Mouse (Mus musculus): Measurements from ENCODE around the gene Ifnl3. TPM values are rescaled to one million over a fixed set of nuclear protein-coding genes. Genes with fewer than 3 reads are reported as not detected.

Gene Ifnl3
- polyA plus RNA-seq, 1 experiment: not detected

DNA sequence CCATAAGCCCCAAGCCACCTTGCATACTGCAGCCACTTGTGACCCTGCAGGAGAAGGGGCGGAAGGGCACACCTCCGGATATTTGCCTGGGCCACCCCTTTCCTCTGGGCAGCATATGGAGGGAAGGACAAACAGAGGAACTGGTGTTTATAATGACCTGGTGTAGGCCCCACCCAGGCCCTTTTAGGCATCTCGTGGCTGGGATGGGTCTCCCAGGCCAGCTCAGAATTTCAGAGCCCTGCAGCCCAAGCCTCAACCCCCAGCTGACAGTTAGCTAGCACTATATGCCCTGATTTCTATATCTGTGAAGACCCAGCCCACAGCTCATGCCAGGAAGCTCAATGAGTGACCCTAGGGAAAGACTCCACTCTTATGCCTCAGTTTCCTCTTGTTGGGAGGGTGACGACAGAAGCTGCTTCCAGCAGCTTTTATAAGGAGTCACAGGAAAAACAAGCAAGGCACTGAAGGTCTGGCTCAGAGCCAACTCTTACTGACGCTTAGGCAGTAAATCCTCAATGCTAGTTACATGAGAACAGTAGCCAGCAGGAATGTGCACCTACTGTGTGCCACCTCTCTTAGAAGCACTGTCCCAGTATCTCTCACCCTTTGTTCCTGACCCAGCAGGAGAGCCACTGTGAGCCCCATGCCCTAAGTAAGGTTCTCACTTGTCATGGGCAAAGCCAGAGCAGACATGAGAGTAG, 48.5 kb downstream of the Ifnl3 start:
- TF ChIP-seq EP300 (IDR thresholded peaks at IDR 0.05; ENCODE audit: insufficient read depth, low read depth, low read length) (0 out of 2 replicates have a peak, but pooled peaks have one; percentile 27), POLR2A (IDR thresholded peaks at IDR 0.05; ENCODE audit: insufficient read depth, low read length) (no peak)
- no peak overlapping the region for H3K27ac ChIP-seq (ENCODE audit: insufficient read depth, low read length)
- peaks cover 21% of the 10 kb centered on the region for H3K36me3 ChIP-seq (ENCODE audit: control insufficient read depth, insufficient read depth, low read length, poor library complexity, severe bottlenecking)
- no peak overlapping the region for H3K9ac ChIP-seq (ENCODE audit: low read depth, poor library complexity, severe bottlenecking)
- no peaks in the 10 kb centered on the region for H3K27me3 ChIP-seq (ENCODE audit: control insufficient read depth, insufficient read depth, low read length, poor library complexity, severe bottlenecking)
- H3K4me3 ChIP-seq (ENCODE audit: low read depth, low read length): no peak overlapping the region
- peaks cover 3% of the 10 kb centered on the region for H3K4me1 ChIP-seq (ENCODE audit: control insufficient read depth, insufficient read depth, low read length)
- no peaks in the 10 kb centered on the region for H3K9me3 ChIP-seq (replicated peaks; ENCODE audit: control insufficient read depth, insufficient read depth, low read length, poor library complexity, severe bottlenecking)

GRCm38 (mm10) chr7:28572689-28573088, 50.1 kb downstream of the Ifnl3 start:
- Histone ChIP-seq H3K4me1 (ENCODE audit: control insufficient read depth, insufficient read depth, low read length) (peaks cover 12% of the 10 kb centered on the region), H3K27ac (ENCODE audit: insufficient read depth, low read length) (no peak overlapping the region), H3K4me3 (ENCODE audit: low read depth, low read length) (no peak overlapping the region), H3K27me3 (ENCODE audit: control insufficient read depth, insufficient read depth, low read length, poor library complexity, severe bottlenecking) (no peaks in the 10 kb centered on the region), H3K9ac (ENCODE audit: low read depth, poor library complexity, severe bottlenecking) (no peak overlapping the region), H3K9me3 (replicated peaks; ENCODE audit: control insufficient read depth, insufficient read depth, low read length, poor library complexity, severe bottlenecking) (no peaks in the 10 kb centered on the region), H3K36me3 (ENCODE audit: control insufficient read depth, insufficient read depth, low read length, poor library complexity, severe bottlenecking) (peaks cover 6% of the 10 kb centered on the region)
- TF ChIP-seq EP300 (IDR thresholded peaks at IDR 0.05; ENCODE audit: insufficient read depth, low read depth, low read length) (no peak), POLR2A (IDR thresholded peaks at IDR 0.05; ENCODE audit: insufficient read depth, low read length) (no peak), CTCF (IDR thresholded peaks at IDR 0.05; ENCODE audit: low read depth, low read length) (no peak)

GRCm38 (mm10) chr7:28573236-28573635, 50.6 kb downstream of the Ifnl3 start:
- H3K9me3 ChIP-seq (replicated peaks; ENCODE audit: control insufficient read depth, insufficient read depth, low read length, poor library complexity, severe bottlenecking): no peaks in the 10 kb centered on the region
- H3K4me1 ChIP-seq (ENCODE audit: control insufficient read depth, insufficient read depth, low read length): peaks cover 13% of the 10 kb centered on the region
- no peaks in the 10 kb centered on the region for H3K27me3 ChIP-seq (ENCODE audit: control insufficient read depth, insufficient read depth, low read length, poor library complexity, severe bottlenecking)
- no peak overlapping the region for H3K27ac ChIP-seq (ENCODE audit: insufficient read depth, low read length)
- H3K4me3 ChIP-seq (ENCODE audit: low read depth, low read length): no peak overlapping the region
- H3K36me3 ChIP-seq (ENCODE audit: control insufficient read depth, insufficient read depth, low read length, poor library complexity, severe bottlenecking): 0 out of 2 replicates have a peak, but pooled peaks cover 2% of the 10 kb centered on the region
- no peak for TF ChIP-seq CTCF (IDR thresholded peaks at IDR 0.05; ENCODE audit: low read depth, low read length)
- no peak for TF ChIP-seq POLR2A (IDR thresholded peaks at IDR 0.05; ENCODE audit: insufficient read depth, low read length)
- TF ChIP-seq EP300 (IDR thresholded peaks at IDR 0.05; ENCODE audit: insufficient read depth, low read depth, low read length): no peak
- no peak overlapping the region for H3K9ac ChIP-seq (ENCODE audit: low read depth, poor library complexity, severe bottlenecking)

Other genes with a start within 250 kb of the Ifnl3 start
- gene Eid2b, start 245.1 kb upstream of the Ifnl3 start, polyA plus RNA-seq (2011; ENCODE audit: insufficient read depth, insufficient read length, low read depth, missing spikeins): 8.5 and 8.8 TPM in 2 replicates
- 0.70 and 3.2 TPM in 2 replicates for gene Selenov, start 231.7 kb upstream of the Ifnl3 start, polyA plus RNA-seq (2011; ENCODE audit: insufficient read depth, insufficient read length, low read depth, missing spikeins)
- 9.5 and 10.5 TPM in 2 replicates for gene Dll3, start 220.6 kb upstream of the Ifnl3 start, polyA plus RNA-seq (2011; ENCODE audit: insufficient read depth, insufficient read length, low read depth, missing spikeins)
- 70.5 and 76.4 TPM in 2 replicates for gene Timm50, start 210.8 kb upstream of the Ifnl3 start, polyA plus RNA-seq (2011; ENCODE audit: insufficient read depth, insufficient read length, low read depth, missing spikeins)
- 98.4 and 101 TPM in 2 replicates for gene Supt5, start 184.1 kb upstream of the Ifnl3 start, polyA plus RNA-seq (2011; ENCODE audit: insufficient read depth, insufficient read length, low read depth, missing spikeins)
- 1,972 and 2,086 TPM in 2 replicates for gene Rps16, start 172.2 kb upstream of the Ifnl3 start, polyA plus RNA-seq (2011; ENCODE audit: insufficient read depth, insufficient read length, low read depth, missing spikeins)
- gene Plekhg2, start 150.2 kb upstream of the Ifnl3 start, polyA plus RNA-seq (2011; ENCODE audit: insufficient read depth, insufficient read length, low read depth, missing spikeins): 85.5 and 90.1 TPM in 2 replicates
- gene Zfp36, start 142.6 kb upstream of the Ifnl3 start, polyA plus RNA-seq (2011; ENCODE audit: insufficient read depth, insufficient read length, low read depth, missing spikeins): 25.7 and 26.0 TPM in 2 replicates
- gene Med29, start 130.1 kb upstream of the Ifnl3 start, polyA plus RNA-seq (2011; ENCODE audit: insufficient read depth, insufficient read length, low read depth, missing spikeins): 16.6 and 18.1 TPM in 2 replicates
- 88.7 and 96.2 TPM in 2 replicates for gene Paf1, start 129.9 kb upstream of the Ifnl3 start, polyA plus RNA-seq (2011; ENCODE audit: insufficient read depth, insufficient read length, low read depth, missing spikeins)
- 37.6 and 45.2 TPM in 2 replicates for gene Gmfg, start 85.4 kb upstream of the Ifnl3 start, polyA plus RNA-seq (2011; ENCODE audit: insufficient read depth, insufficient read length, low read depth, missing spikeins)
- gene Lrfn1, start 70.9 kb upstream of the Ifnl3 start, polyA plus RNA-seq (2011; ENCODE audit: insufficient read depth, insufficient read length, low read depth, missing spikeins): 14.6 and 21.9 TPM in 2 replicates
- gene Ifnl2, start 12.4 kb upstream of the Ifnl3 start, polyA plus RNA-seq (2011; ENCODE audit: insufficient read depth, insufficient read length, low read depth, missing spikeins): not detected in 2 replicates
- gene Sycn, start 18.0 kb downstream of the Ifnl3 start, polyA plus RNA-seq (2011; ENCODE audit: insufficient read depth, insufficient read length, low read depth, missing spikeins): not detected in 2 replicates
- gene Nccrp1, start 24.4 kb downstream of the Ifnl3 start, polyA plus RNA-seq (2011; ENCODE audit: insufficient read depth, insufficient read length, low read depth, missing spikeins): 4.5 and 6.4 TPM in 2 replicates
- gene Samd4b, start 75.3 kb downstream of the Ifnl3 start, polyA plus RNA-seq (2011; ENCODE audit: insufficient read depth, insufficient read length, low read depth, missing spikeins): 86.0 and 94.1 TPM in 2 replicates
- gene Pak4, start 75.3 kb downstream of the Ifnl3 start, polyA plus RNA-seq (2011; ENCODE audit: insufficient read depth, insufficient read length, low read depth, missing spikeins): 64.4 and 75.1 TPM in 2 replicates
- gene Acp7, start 108.5 kb downstream of the Ifnl3 start, polyA plus RNA-seq (2011; ENCODE audit: insufficient read depth, insufficient read length, low read depth, missing spikeins): 1.4 and 1.8 TPM in 2 replicates
- gene Fbxo27, start 170.0 kb downstream of the Ifnl3 start, polyA plus RNA-seq (2011; ENCODE audit: insufficient read depth, insufficient read length, low read depth, missing spikeins): 5.2 and 9.6 TPM in 2 replicates
- 6.7 and 7.0 TPM in 2 replicates for gene Fbxo17, start 194.0 kb downstream of the Ifnl3 start, polyA plus RNA-seq (2011; ENCODE audit: insufficient read depth, insufficient read length, low read depth, missing spikeins)
- gene Mrps12, start 219.0 kb downstream of the Ifnl3 start, polyA plus RNA-seq (2011; ENCODE audit: insufficient read depth, insufficient read length, low read depth, missing spikeins): 53.5 and 60.9 TPM in 2 replicates
- gene Sars2, start 219.2 kb downstream of the Ifnl3 start, polyA plus RNA-seq (2011; ENCODE audit: insufficient read depth, insufficient read length, low read depth, missing spikeins): 22.4 and 22.5 TPM in 2 replicates
- not detected in 2 replicates for gene Ccer2, start 233.3 kb downstream of the Ifnl3 start, polyA plus RNA-seq (2011; ENCODE audit: insufficient read depth, insufficient read length, low read depth, missing spikeins)
- 28.1 and 30.5 TPM in 2 replicates for gene Sirt2, start 243.9 kb downstream of the Ifnl3 start, polyA plus RNA-seq (2011; ENCODE audit: insufficient read depth, insufficient read length, low read depth, missing spikeins)
- 23.8 and 27.9 TPM in 2 replicates for gene Nfkbib, start 244.7 kb downstream of the Ifnl3 start, polyA plus RNA-seq (2011; ENCODE audit: insufficient read depth, insufficient read length, low read depth, missing spikeins)